Mouse (Mus musculus) spleen, adult 2 months (tissue): Measurements from ENCODE around the gene Pced1b. TPM values are rescaled to one million over a fixed set of nuclear protein-coding genes. Genes with fewer than 3 reads are reported as not detected.
A peak's percentile ranks its signal among the peaks of the same experiment; 100 is the strongest.

ENCODE experiments used
- DNase-seq, 2 experiments: peaks; one replicate each; pipeline versions ENCODE4 v3.0.0 to v3.0.0-alpha.2; 2012 to 2021; ENCODE audit warnings: low spot score in 2 of 2, low read depth in 1 of 2
- H3K27ac ChIP-seq: fragments of 200-500 bp; 2 replicates; pipeline ENCODE4 v1.5.1; 2012; ENCODE audit warnings: low read length, inconsistent platforms; ENCODE audit not compliant: insufficient read depth
- H3K27me3 ChIP-seq: fragments of 200-500 bp; 2 replicates; pipeline ENCODE4 v1.6.1; 2012; ENCODE audit warnings: mild to moderate bottlenecking, moderate library complexity, low read length, inconsistent platforms; ENCODE audit not compliant: control insufficient read depth, insufficient read depth
- H3K36me3 ChIP-seq: fragments of 200-500 bp; 2 replicates; pipeline ENCODE4 v1.6.1; 2012; ENCODE audit warnings: mild to moderate bottlenecking, low read length, inconsistent platforms; ENCODE audit not compliant: control insufficient read depth, insufficient read depth
- H3K4me1 ChIP-seq: fragments of 200-500 bp; 2 replicates; pipeline ENCODE4 v1.6.1; 2011; ENCODE audit warnings: inconsistent platforms; ENCODE audit not compliant: control insufficient read depth, insufficient read depth, insufficient read length
- H3K4me3 ChIP-seq: fragments of 200-500 bp; 2 replicates; pipeline ENCODE4 v1.5.1; 2011; ENCODE audit warnings: mild to moderate bottlenecking, inconsistent platforms; ENCODE audit not compliant: insufficient read depth, insufficient read length; ENCODE audit errors: extremely low read depth
- CTCF ChIP-seq: fragments of 200-500 bp; IDR thresholded peaks from 2 replicates; pipeline ENCODE4 v1.5.1; 2011; ENCODE audit warnings: mild to moderate bottlenecking, inconsistent platforms; ENCODE audit not compliant: insufficient read depth, insufficient read length, insufficient replicate concordance; ENCODE audit errors: extremely low read depth
- POLR2A ChIP-seq: fragments of 200-500 bp; IDR thresholded peaks from 2 replicates; pipeline ENCODE4 v1.6.1; 2011; ENCODE audit warnings: low read depth, low read length, inconsistent platforms
- WGBS: fragments of 180-500 bp; shearing (Covaris S2); methylation state at CpG from one replicate; pipeline ENCODE4 v1.1.7; 2018; 5-methylcytosine and 5-hydroxymethylcytosine counted together
- polyA plus RNA-seq: library from polyadenylated mRNA; depleted of rRNA; stranded (reverse); fragments of >200 nt; gene quantifications from 2 replicates; pipeline ENCODE4 v1.2.3, GENCODE M21; 2012

Pced1b gene
- polyA plus RNA-seq, 1 experiment = 53.8 TPM

- DNase-seq = no peak
- 80% methylated on average over 8 of the region's 8 CpGs for WGBS
- TF ChIP-seq POLR2A = no peak
- TF ChIP-seq CTCF = no peak
- Histone ChIP-seq H3K27me3 (no peaks in the 10 kb centered on the region), H3K4me3 (no peak overlapping the region), H3K4me1 (peaks cover 2% of the 10 kb centered on the region; the same call in 1 of the 2 replicates), H3K27ac (no peak overlapping the region), H3K36me3 (no peaks in the 10 kb centered on the region)
These were observed 20.3 kb downstream of the Pced1b start for GRCm38 (mm10) chr15:97267094-97267695.

GRCm38 (mm10) chr15:97271985-97272697 is 25.2 kb downstream of the Pced1b start:
- DNase-seq = no peak
- no peak overlapping the region for H3K4me3 ChIP-seq
- no peaks in the 10 kb centered on the region for H3K36me3 ChIP-seq
- H3K27me3 ChIP-seq = no peaks in the 10 kb centered on the region
- TF ChIP-seq POLR2A = no peak
- TF ChIP-seq CTCF = no peak
- H3K27ac ChIP-seq = no peak overlapping the region; the same call in 1 of the 2 replicates
- 70% methylated on average over 7 of the region's 7 CpGs for WGBS
- H3K4me1 ChIP-seq = peaks cover 8% of the 10 kb centered on the region; the same call in 1 of the 2 replicates

GRCm38 (mm10) chr15:97272831-97273230 is 25.9 kb downstream of the Pced1b start:
- no peak for DNase-seq
- no peak overlapping the region for H3K27ac ChIP-seq
- no peaks in the 10 kb centered on the region for H3K36me3 ChIP-seq
- no peak for TF ChIP-seq POLR2A
- TF ChIP-seq CTCF = no peak
- 85% methylated on average over 3 of the region's 3 CpGs for WGBS
- no peak overlapping the region for H3K4me3 ChIP-seq
- H3K4me1 ChIP-seq = peaks cover 8% of the 10 kb centered on the region; the same call in 1 of the 2 replicates
- no peaks in the 10 kb centered on the region for H3K27me3 ChIP-seq

DNA sequence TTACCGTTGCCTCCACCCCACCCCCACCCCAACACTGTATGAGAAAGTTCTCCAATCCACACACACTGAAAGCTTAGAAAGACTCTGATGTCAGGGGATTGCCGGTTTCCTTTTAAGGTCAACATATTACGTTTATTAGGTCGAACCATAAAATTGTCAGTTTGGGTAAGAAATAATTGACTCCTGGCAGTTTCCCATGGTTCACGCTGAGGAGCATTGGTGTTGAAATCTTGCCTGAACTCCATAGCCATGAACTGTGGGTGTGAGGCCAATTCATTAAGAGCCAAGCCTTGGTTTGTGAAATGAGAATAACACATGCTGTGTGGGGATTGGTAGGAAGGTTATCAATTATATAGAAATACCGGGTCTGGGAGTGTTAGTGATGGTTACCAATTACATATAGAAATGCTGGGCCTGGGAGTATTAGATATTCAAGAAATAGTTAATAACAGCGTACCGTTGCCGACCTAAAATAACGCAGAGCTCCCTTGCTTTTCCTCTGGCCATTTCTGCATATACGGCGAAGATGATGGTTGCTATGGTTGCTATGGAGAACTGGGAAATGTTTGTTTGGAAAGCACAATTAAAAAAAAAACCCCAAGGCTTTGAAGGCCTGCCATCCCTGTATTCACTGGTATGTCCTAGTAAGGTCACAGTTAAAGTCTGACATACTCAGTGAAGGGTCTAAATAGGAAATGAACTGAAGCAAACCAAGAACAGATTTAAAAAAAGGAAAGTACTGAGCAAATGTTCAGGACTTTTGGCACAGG is 28.9 kb downstream of the Pced1b start:
- WGBS = 93% methylated on average over 12 of the region's 12 CpGs
- Histone ChIP-seq H3K27ac (no peak overlapping the region), H3K4me3 (no peak overlapping the region), H3K4me1 (peaks cover 8% of the 10 kb centered on the region; the same call in 1 of the 2 replicates), H3K27me3 (no peaks in the 10 kb centered on the region), H3K36me3 (no peaks in the 10 kb centered on the region)
- no peak for DNase-seq
- no peak for TF ChIP-seq CTCF
- TF ChIP-seq POLR2A = no peak

GRCm38 (mm10) chr15:97276660-97277153 is 29.8 kb downstream of the Pced1b start:
- no peaks in the 10 kb centered on the region for H3K27me3 ChIP-seq
- H3K4me3 ChIP-seq = no peak overlapping the region
- no peak for TF ChIP-seq CTCF
- TF ChIP-seq POLR2A = no peak
- no peaks in the 10 kb centered on the region; the same call in 1 of the 2 replicates for H3K36me3 ChIP-seq
- WGBS = 89% methylated on average over 20 of the region's 20 CpGs
- no peak for DNase-seq
- no peak overlapping the region for H3K27ac ChIP-seq
- peaks cover 8% of the 10 kb centered on the region; the same call in 1 of the 2 replicates for H3K4me1 ChIP-seq

DNA sequence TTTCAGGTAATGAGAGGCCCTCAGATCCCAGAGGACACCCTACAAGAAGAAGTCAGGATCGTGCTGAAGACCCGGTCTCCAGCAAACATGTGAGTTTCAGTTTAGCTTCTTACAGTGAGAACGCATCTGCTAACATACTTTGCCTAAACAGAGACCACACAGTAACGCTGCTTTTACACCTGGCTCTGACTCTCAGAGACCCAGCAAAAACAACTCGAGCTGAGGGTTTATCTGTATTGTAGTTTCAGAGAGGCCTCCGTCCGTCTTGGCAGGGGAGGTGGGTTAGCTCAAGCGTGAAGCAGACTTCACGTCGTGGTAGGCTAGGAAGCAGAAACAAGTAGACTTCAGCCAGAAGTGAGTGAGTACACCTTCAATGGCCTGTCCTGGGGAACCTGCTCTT is 30.4 kb downstream of the Pced1b start:
- H3K4me3 ChIP-seq = no peak overlapping the region
- 60% methylated on average over 10 of the region's 10 CpGs for whole genome bisulfite sequencing
- peaks cover 5% of the 10 kb centered on the region; the same call in 1 of the 2 replicates for H3K4me1 ChIP-seq
- TF ChIP-seq POLR2A (no peak), CTCF (no peak)
- H3K36me3 ChIP-seq = no peaks in the 10 kb centered on the region; the same call in 1 of the 2 replicates
- H3K27me3 ChIP-seq = no peaks in the 10 kb centered on the region
- H3K27ac ChIP-seq = 0 out of 2 replicates have a peak overlapping the region, but pooled peaks have one; percentile 34
- DNase-seq = peak in 1 of 2 experiments; percentile 50
